Mouse (Mus musculus) right cerebral cortex, adult 18-20 months (tissue): ENCODE measurements around the gene AW549877.
A peak's percentile ranks its signal among the peaks of the same experiment; 100 is the strongest.

Source experiments
- DNase-seq: peaks from one replicate; pipeline ENCODE4 v3.0.0; 2022; ENCODE audit warnings: mixed read lengths

Gene AW549877

DNA sequence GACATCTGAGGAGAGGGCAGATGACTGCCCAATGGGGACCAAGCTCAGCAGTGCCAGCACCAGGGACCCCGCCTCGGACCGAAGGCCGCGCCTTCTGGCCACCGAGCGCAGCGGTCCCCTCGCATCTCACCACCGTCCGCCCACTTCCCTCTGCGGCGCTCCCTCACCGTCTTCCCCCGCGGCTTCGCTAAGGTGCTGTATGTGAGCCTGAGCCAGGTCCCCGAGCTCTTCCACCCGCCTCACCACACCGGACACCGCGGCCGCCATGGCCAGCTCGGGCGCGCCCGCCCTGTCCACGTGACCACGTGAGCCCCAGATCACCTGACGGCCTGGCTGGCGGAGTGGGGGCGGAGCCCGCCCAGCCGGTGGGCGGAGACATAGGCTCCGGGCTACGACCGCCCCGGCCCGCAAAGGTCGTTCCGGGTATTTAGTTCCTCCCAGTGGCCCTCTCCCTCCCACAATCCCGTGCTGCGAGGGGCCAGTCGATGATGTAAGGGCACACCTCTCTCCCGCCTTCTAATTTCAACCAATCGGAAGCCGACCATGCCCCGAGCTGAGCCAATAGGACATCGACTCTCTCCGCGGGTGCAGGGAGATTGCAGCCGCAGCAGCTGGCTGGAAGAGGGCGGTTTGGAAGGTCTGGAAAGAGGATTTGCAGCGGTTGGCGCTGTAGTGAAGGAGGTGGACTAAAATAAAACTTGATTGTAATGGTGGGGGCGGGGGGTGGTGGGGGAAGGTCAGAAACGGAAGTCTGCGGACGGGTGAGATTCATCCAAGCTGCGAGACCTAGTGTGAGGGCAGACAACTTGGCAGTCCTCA, at the start of gene AW549877:
Gene AW549877 (minus strand): TSS at position 297 of the 819 bp plus-strand sequence.
- peak; percentile 98 for DNase-seq

DNA sequence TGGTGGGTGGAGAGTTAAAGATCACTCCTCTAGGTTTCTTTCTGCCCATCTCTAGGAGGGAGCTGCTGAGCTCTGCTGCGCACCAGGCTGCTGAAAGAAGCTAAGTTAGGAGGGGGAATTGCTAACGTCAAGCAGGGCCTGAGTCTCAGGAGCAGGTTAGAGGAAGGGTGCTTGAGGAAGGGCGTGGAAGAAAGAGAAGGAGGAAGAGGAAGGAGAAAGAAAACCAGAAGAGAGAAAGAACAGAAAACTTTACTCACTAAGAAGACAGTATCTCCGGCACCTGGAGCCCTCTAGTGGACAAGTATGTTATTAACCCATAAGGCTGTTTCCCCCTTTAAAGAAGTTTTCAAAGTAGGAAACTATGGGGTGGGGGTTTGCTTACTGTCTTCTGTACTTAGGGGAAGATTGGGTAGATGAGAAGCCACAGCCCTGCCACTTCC, 47.5 kb upstream of the AW549877 start:
- no peak for DNase-seq

DNA sequence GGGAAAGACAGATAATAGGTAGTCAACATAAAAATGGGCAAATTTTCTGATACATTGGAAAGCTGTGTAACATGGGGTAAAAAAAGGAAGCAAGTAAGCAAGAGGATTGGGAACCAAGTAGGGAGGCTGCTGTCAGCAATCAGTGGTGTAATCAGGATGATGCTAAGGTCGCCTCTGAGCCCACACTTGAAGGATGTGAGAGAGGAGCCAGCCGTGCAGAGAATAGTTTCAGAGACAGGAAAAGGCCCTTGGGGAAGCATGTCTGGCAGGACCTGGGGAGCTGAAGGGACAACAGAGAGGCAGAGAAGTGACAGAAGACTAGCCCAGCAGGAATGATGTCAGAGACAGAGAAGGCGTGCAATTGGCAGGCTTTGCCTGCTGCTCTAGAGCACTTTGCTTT, 46.9 kb upstream of the AW549877 start:
- no peak for DNase-seq

DNA sequence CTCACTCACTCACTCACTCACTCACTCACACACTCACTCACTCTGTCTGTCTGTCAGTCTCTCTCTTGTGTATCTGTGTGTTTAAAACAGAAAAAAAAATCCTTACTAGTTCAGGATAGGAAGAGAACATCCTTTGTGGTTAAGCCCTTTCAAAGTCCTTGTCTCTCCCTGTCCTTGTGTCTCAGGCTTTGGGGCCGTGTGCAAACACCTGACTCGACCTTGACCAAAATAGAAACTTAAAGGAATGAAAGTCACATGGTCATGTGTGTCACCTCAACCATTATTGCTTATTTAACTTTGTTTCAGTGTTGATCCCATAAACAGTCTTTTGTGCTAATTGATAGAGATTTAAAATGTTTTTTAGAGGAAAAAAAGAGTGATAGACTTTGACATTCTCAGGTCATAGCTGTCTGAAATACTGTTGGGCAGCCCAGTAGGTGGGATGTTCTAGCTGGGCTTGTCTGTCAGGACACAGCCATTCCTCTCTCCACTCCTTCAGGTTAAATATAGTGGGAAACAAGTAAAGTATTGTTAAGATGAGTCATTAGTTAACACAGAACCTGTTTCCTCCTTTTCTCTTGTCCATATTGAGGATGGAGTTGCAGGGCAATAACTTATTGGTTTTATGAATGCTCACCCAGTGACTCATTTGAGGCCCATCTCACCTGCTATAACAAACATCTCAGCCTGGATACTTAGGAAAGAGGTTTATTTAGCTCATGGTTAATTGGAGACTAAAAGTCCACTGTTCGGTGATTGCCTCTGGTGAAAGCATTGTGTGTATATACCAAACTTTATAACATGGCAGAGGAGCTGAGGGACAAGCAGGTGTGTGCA, 37.8 kb upstream of the AW549877 start:
- no peak for DNase-seq

DNA sequence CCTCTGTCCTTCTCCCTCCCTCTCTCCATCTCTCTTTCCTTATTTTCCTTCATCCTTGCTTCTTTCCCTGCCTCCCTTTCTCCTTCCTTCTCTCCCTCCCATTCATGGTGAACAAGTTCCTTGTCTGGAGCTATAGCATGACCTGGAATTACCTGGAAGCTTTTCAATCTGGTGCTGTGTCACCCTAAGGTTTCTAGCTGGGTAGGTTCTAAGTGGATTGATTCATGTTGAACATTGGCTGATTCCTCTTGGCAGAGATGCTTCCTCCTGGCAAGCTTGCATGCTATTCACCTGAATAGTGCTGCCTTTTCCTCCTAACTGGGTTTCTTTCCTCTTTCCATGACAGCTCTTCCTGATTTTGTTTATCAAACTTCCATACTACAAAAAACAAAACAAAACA, 33.4 kb upstream of the AW549877 start:
- DNase-seq: no peak

DNA sequence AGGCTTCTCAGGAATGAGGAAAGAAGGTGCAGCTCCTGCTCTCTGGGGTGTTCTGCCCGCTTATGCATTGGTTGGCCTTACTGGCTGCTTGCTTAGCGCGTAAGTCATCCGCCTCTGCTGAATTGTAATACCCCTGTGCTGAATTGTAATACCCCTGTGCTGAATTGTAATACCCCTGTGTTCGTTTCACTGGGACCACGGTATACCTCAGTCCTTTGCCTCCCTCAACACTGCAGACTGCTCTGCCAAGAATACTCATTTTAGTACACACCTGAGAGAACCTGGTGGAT, 32.8 kb upstream of the AW549877 start:
- no peak for DNase-seq

DNA sequence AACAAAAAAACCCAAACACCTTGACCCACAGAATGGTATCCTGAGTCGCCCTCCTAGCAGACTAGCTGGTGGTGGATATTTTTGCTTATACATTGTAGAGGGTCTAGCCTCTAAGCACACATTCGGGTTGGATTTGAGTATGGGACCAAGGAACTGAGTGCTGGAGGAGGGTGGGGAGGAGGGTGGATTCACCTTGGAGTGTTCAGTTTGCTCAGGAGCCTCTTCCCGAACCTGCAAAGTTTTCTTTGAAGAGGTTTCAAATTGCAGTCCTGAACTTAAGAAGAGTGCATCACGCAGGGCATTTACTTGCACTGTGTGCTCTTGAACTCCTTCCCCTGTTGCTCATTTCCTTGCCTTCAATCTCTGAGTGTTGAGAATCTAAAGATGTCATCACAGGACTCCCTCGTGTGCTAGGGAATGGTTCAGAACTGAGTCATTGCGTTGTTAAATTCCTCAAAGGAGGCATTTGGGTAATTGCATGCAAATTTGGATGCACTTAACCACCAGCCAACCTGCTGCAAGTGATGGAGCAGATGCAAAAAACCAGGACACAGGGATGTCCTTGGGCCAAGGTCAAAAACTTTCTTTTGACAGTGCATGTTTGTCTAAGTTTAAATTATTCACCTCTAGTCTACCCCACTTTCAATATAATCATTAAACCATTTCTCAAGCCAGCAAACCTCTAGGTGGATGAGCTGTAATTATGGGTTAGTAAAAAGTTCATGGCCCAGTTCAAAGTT, 32.3 kb upstream of the AW549877 start:
- no peak for DNase-seq

DNA sequence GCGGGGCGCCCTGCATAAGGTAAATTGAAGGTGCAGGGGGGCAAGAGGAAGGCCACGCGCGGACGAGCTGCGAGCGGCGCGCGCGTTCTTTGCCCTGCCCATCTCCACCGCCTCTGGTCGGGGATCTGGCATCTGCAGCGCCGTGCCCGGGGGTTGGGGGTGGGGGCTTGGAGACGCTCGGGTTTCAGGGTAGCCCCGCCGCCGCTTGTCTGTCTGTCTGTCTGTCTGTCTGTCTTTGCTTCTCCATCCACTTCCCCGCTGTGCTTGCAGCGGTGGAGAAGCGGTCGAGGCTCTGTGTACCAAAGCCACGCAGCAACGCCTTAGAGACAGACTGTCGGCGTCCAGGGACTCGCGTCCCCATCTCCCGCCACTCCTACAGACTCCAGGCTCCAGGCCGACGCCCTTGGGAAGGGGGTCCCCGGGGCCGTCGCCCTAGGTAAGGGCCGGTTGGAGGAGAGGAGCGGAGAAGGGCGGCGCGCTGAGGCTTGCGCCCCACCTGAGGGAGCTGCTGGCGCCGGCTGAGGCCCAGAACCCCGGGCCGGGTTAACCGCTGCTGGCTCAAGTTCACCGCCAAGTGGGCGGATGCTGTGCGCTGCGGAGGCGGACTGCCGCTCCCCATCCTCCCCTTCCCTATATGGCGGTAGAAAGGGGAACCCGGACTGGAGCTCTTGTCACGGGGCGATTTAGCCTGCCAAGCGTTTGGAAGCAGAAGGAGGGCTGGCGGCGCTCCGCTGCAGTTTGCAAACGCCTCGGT, 31.5 kb upstream of the AW549877 start:
- DNase-seq: peak; percentile 91

DNA sequence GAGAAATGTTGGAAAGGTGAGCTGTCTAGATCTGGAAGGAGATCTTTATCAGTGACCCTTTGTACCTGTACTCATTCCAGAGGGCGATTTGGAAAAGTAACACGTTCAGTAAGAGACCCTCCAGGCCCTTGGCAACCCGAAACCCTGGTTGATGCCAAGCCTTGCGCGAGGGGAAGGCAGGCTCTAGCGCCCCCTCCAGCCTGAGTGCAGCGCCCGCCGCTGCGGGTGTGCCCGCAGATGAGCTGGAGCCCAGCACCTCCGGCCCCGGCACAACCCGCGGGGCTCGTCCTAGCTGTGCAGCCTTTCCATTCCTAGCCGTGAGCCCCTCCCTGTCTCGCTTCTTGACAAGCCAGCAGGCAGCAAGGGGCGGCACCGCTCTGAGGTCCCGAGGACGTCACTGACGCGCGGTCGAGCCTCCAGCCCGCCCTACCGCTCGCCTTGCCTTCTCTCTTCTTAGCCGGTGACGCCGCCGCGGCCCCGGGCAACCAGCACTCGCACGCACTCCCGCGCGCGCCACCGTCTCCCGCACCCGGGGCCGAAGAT, 30.8 kb upstream of the AW549877 start, which contains the start of gene Oxct1:
Gene Oxct1 (plus strand): TSS at position 153 of the 543 bp plus-strand sequence.
- DNase-seq: peak; percentile 97

DNA sequence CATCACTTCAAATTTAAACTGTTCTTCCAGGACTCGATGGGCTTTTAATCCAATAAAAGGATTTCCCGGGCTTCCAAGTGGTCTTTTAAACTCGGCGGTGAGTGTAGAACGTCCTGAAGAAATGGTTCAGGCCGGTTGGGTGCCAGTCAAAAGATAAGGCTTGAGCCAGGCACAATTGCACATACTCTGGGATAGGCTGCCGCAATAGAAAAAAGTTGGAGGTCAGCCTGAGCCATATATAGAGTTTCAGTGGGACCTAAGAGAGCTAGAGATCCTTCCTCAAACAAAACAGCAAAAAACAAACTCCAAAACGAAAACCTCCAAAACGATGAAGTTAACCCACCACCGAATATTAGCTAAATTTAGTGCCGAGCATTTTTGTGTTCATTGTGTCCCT, 30.0 kb upstream of the AW549877 start:
- no peak for DNase-seq

DNA sequence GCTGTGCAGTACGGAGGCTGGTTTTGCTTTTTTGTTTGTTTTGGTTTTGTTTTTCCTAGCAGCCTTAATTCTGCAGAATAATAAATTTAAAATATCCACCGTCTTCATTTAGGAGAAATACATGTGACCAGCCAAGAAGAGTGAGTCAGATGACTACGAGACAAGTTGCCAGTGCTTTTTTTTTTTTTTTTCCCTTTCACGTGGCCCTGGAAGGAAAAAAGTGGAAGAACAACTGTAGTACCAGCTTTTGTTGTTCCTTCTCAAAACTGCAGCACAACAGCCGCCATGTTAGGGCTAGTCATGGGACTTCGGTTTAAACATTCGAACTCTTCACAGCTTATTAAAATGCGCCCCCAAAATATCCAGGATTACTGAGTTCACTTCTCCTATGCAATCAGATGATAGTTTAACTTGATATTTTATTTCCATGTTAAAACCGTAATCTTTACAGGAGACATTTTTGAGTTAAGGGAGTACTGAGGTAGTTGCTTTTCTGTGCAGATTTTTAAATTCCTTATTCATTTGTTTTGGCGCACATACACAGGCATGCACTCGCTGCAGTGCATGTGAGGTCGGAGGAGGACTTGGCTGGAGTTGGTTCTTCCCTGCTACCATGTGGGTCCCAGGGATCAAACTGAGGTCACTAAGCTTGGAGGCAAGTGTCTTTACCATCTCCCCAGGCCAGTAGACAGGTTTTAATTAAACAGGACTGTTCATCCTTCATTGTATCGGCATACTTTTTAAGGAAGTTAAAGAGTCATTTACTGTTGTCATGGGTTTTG, 29.4 kb upstream of the AW549877 start:
- DNase-seq: no peak

DNA sequence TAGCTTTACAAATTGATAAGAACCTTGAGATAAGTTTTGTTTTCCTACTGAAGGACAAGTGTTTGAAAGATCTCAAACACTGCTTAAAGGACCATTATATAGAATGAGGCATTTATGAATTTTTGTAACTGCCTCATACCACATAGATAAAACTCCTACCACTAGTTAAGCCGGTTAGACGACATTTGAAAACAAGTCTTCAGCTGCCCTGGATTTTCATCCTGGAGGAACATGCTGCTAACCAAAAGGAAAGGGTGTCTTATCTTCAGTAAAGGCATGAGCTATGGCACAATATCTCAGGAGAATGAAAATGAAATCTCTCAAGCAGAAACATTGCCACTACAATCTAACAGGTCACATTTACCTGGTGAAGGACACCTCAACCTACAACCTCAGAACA, 28.2 kb upstream of the AW549877 start:
- DNase-seq: no peak

DNA sequence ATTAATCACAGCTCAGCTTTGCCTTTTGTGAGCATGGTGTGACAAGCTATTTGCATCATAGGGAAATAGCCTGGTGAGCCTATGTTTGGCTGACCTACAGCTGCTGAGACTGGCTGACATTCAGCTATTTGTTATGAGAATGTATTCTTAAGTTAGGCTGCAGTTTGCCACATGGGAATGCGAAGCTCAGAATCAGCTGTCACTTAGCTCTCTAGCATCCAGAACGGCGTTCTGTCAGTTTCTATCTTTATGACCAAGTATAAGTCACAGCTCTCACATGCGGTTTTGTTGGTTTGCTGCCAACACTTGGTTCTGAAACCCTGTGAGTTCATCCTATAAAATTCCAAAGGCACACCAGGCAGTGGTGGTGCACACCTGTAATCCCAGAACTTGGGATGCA, 25.2 kb upstream of the AW549877 start:
- no peak for DNase-seq

DNA sequence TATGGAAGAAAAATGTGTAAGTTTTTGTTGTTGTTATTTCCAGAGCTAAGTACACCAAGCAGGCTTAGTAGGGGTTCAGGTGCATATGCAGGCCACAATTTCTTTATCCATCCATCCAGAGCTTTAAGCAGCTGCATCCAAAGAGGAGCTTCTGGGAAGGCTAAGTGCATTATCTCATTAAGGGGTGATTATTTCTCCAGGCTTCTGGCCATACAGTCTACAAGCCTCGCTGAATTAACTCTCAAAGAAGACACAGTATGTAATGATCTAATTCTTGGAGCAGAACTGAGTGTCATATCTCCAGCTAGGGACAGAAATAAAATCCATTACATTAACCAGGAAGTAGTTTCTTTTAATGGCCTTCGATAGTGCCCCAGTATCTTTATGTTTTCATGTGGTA, 18.3 kb upstream of the AW549877 start:
- no peak for DNase-seq

DNA sequence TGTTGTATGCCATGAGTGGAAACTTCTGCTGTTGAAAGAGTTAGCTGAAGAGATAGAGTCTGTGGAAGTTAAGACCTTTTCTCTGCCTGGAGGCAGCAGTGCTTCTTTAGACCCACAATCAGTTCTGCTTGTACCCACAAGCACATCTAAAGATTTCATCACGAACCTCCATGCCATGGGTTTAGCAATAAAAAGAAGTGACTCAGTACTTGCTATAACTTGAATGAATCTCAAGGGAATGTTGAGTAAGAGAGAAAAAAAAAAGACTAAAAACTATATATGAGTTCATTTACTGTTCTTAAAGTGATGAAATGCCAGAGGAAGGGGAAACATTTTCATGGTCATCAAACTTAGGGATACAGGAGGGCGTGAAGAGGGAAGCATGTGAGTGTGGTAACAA, 5.0 kb upstream of the AW549877 start:
- no peak for DNase-seq

DNA sequence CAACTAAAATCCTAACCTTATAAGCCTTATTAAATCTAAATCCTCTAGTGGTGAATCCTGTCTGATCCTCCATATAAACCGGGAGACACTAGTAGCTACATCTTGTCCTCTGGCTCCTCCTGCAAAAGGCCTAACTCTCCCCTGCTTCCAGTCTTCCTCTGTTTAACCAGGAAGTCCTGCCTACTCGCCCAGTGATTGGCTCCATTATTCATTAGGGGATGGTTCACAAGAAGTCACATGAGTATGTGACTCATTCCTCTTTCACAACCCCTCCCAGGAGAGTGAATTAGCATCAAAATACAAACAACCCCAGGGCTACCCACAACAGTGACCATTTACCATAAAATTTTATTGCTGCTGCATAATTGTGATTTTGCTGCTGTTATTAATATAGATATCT, 3.6 kb upstream of the AW549877 start:
- no peak for DNase-seq

DNA sequence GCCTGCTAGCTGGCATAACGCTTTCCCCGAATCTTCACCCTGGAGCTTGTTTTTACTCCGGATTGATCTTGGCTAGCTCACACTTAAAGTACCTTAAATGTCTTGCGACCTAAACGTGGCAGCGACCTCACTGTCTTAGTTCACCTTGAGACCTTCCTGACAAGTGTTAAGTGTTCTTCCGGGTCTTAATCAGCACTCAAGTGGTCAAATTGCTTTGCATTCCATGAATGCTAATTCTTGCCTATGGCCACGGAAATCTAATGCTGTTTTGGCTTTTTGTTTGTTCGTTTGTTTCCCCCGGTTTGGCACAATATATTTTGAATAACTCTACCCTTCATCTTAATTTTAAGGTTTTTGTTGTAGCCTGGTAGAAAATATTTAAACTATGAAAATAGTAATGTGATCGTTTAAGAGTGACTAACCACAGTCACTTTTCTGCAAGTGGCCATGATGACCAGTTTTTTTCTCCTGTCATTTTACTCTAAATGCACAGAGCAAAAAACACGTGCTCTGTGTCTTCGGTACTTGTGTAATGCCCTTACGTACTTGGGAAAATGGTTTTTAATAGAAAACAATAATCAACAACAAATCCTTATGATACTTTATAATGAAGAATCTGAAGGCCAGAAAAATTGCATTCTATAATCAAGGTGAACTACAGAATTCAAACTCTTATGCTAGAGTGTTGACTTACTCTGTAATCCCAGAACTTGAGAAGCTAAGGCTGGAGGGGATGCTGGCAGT, 895 bp upstream of the AW549877 start:
- DNase-seq: no peak

DNA sequence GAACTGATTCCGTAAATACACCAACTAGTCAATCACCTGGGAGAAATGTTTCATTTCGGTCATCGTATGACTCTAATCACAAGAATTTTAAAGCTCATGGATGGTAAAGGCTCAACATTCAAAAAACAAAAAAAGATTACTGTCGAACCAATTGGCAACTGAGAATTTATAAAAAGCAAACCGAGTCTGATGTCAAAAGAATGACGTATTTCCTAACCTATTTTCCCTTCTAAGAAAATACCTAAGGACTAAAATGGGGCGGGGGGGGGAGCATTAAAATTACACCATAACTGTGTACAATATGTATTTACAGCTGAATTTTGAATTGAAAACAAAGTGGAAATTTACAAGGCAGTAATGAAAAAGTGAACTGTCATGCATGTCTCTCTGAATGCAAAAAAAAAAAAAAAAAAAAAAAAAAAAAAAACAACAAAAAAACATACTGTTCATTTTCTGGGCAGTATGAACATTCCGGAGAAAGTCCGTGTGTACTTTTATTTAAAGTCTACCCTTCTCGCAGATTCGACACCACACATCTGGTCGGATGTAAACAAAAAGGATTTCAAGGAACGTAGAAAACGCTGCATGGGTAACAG, 594 bp downstream of the AW549877 start:
- no peak for DNase-seq

DNA sequence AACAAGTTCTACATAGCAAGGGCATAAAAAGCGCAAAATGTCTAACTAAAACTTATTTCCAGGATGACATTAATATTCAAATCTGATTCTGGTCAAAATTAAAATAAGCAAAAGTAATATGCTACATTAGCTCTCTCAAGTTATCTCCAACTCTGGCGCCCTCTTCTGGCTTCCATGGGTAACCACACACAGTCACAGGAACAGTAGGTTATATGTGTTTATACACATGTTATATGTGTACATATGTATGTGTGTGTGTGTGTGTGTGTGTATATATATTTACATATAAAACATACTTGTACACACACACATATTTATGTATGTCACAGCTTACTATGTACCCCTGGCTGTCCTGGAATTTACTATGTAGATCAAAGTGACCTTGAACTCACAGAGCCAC, 7.6 kb downstream of the AW549877 start:
- DNase-seq: no peak

DNA sequence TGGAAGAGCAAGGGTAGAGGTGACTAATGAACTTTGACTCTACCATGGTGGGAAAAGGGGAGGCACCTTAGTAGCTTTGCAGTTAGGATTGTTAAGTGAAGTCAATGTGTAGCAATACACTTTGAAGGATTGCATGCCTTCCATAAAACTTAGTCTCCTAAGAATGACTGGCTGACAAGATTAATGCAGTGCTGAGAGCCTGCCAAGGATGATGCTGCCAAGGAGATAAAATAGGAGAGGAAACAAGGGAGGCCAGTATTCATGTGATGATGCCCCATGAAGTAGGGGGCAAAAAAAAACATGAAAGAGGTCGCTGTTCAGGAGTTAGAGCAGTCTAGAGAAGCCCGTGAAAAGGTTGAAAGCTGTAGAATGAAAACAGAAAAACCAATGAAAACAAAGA, 10.7 kb downstream of the AW549877 start:
- no peak for DNase-seq
